Mouse (Mus musculus): ENCODE data around the gene Thap4.

GRCm38 (mm10) chr1:93686961-93687320 is 67.7 kb downstream of the Thap4 start:
- TF ChIP-seq CTCF (IDR thresholded peaks at IDR 0.05; ENCODE audit: low read depth, low read length) (no peak), POLR2A (IDR thresholded peaks at IDR 0.05; ENCODE audit: extremely low read depth, insufficient read depth, low read length) (no peak)
